Mouse (Mus musculus) lung, postnatal 36 days (tissue): Measurements from ENCODE around the gene Mamdc4.

Experiments used
- DNase-seq: peaks from one replicate; pipeline ENCODE4 v3.0.0; 2022; ENCODE audit warnings: mixed read lengths

The Mamdc4 gene

GRCm38 (mm10) chr2:25574579-25575431 lies at the start of gene Mamdc4, which contains the start of gene Phpt1:
Mamdc4 (minus strand) TSS chr2:25574845.
Phpt1 (minus strand) TSS chr2:25575224.
- DNase-seq = peak; percentile 98

GRCm38 (mm10) chr2:25621229-25622200 lies 46.9 kb upstream of the Mamdc4 start, which contains the start of gene Tmem141:
Tmem141 (minus strand) TSS chr2:25622005.
- peak; percentile 97 for DNase-seq

GRCm38 (mm10) chr2:25620852-25621228 lies 46.2 kb upstream of the Mamdc4 start:
- DNase-seq = no peak

GRCm38 (mm10) chr2:25620386-25620785 lies 45.7 kb upstream of the Mamdc4 start:
- DNase-seq = no peak

- no peak for DNase-seq
Observed at GRCm38 (mm10) chr2:25617578-25617977, 42.9 kb upstream of the Mamdc4 start, which contains the start of gene Ccdc183. Ccdc183 (minus strand) TSS chr2:25617678.

- no peak for DNase-seq
Observed at GRCm38 (mm10) chr2:25616398-25616797, 41.8 kb upstream of the Mamdc4 start.

- no peak for DNase-seq
Observed at GRCm38 (mm10) chr2:25608671-25609070, 34.0 kb upstream of the Mamdc4 start.

- peak; percentile 93 for DNase-seq
Observed at GRCm38 (mm10) chr2:25607761-25608622, 33.3 kb upstream of the Mamdc4 start, which contains the start of gene Rabl6. Rabl6 (minus strand) TSS chr2:25608521.

GRCm38 (mm10) chr2:25602526-25602925 lies 27.9 kb upstream of the Mamdc4 start:
- no peak for DNase-seq

GRCm38 (mm10) chr2:25600037-25600436 lies 25.4 kb upstream of the Mamdc4 start:
- no peak for DNase-seq

GRCm38 (mm10) chr2:25598749-25599148 lies 24.1 kb upstream of the Mamdc4 start:
- DNase-seq = no peak

GRCm38 (mm10) chr2:25596765-25597510 lies 22.3 kb upstream of the Mamdc4 start:
- no peak for DNase-seq

GRCm38 (mm10) chr2:25591863-25592262 lies 17.2 kb upstream of the Mamdc4 start:
- DNase-seq = peak; percentile 78

- no peak for DNase-seq
Observed at GRCm38 (mm10) chr2:25588227-25588907, 13.7 kb upstream of the Mamdc4 start.

- no peak for DNase-seq
Observed at GRCm38 (mm10) chr2:25587290-25587689, 12.6 kb upstream of the Mamdc4 start.

GRCm38 (mm10) chr2:25585601-25586000 lies 11.0 kb upstream of the Mamdc4 start:
- DNase-seq = no peak

- no peak for DNase-seq
Observed at GRCm38 (mm10) chr2:25584856-25585255, 10.2 kb upstream of the Mamdc4 start.

GRCm38 (mm10) chr2:25584152-25584551 lies 9.5 kb upstream of the Mamdc4 start:
- DNase-seq = no peak

- DNase-seq = no peak
Observed at GRCm38 (mm10) chr2:25583571-25583970, 8.9 kb upstream of the Mamdc4 start.

- DNase-seq = no peak
Observed at GRCm38 (mm10) chr2:25583120-25583481, 8.5 kb upstream of the Mamdc4 start.
